Mouse (Mus musculus): ENCODE results near the gene Hebp2. TPM values are rescaled to one million over a fixed set of nuclear protein-coding genes. Genes with fewer than 3 reads are reported as not detected.

Hebp2 gene
- polyA plus RNA-seq (2012; rRNA removed), result 0.38 and 0.68 TPM in 2 replicates
- 2.0 and 2.5 TPM in 2 replicates for polyA plus RNA-seq (2014; fragmentation: Nextera tagmentation; extraction: Ambion mirVana)

DNA sequence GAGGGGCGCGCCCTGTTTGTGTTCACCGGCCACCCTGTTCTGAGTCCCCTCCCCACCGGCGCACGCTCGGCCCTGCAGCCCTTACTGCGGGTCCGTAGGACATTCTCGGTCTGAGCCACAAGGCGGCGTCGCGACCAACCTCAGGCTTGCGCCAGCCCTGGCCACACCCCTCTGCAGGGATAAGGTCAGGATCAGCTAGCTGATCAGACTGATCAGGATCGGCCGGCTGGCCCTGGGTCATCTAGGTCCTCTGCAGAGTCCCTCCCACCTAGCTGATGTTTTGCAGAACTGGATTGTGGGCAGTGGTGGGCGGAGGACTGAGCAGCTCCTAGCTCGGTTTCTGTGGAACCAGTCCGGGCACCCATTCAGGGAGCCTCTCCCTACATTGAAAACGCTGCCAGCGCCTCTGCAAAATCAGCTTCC, at the start of gene Hebp2:
Hebp2 (minus strand) TSS at position 264 of the 423 bp plus-strand sequence.
- ATAC-seq (ENCODE audit: insufficient read depth) (peak; percentile 73), DNase-seq (ENCODE audit: low read depth in 3 of 3, low spot score in 3 of 3) (peak; percentile 13 to 29 (median 18))
- WGBS (ENCODE audit: insufficient replicate concordance), result under 1% methylated on average over 22 of the region's 22 CpGs
- Histone ChIP-seq H3K9me3 (ENCODE audit: control insufficient read depth, low read length) (no peaks in the 10 kb centered on the region), H3K9ac (replicated peaks) (no peak within 1 kb of the TSS; the same call in 1 of the 2 replicates), H3K4me2 (ENCODE audit: low read depth) (peak within 1 kb of the TSS; percentile 55), H3K36me3 (replicated peaks; ENCODE audit: control insufficient read depth, insufficient read depth, low read depth) (no peaks in the 10 kb centered on the region), H3K4me3 (ENCODE audit: insufficient read depth in 1 of 2, low read depth in 2 of 2, low read length in 2 of 2) (peak within 1 kb of the TSS; percentile 36 to 39), H3K4me1 (replicated peaks; ENCODE audit: control insufficient read depth in 2 of 2, insufficient read depth in 2 of 2, low read length in 1 of 2) (no peaks in the 10 kb centered on the region), H3K27me3 (ENCODE audit: control insufficient read depth, insufficient read depth, low read length) (no peaks in the 10 kb centered on the region), H3K27ac (no peak within 1 kb of the TSS)
- no peak for TF ChIP-seq EP300 (IDR thresholded peaks at IDR 0.05; ENCODE audit: low read depth)
- peak; percentile 74 for TF ChIP-seq CTCF (IDR thresholded peaks at IDR 0.05; ENCODE audit: low read depth)

GRCm38 (mm10) chr10:18589455-18589854, 43.6 kb upstream of the Hebp2 start:
- WGBS (ENCODE audit: insufficient replicate concordance), result 72% methylated on average over 5 of the region's 5 CpGs
- no peaks in the 10 kb centered on the region for H3K36me3 ChIP-seq (replicated peaks; ENCODE audit: control insufficient read depth, insufficient read depth, low read depth)
- no peak for ATAC-seq (ENCODE audit: insufficient read depth)

GRCm38 (mm10) chr10:18584188-18584587, 38.3 kb upstream of the Hebp2 start:
- no peak overlapping the region for H3K27ac ChIP-seq
- H3K36me3 ChIP-seq (replicated peaks; ENCODE audit: control insufficient read depth, insufficient read depth, low read depth), result no peaks in the 10 kb centered on the region
- no peak overlapping the region for H3K4me2 ChIP-seq (ENCODE audit: low read depth)
- DNase-seq (ENCODE audit: low read depth in 3 of 3, low spot score in 3 of 3) (no peak), ATAC-seq (ENCODE audit: insufficient read depth) (no peak)
- H3K4me3 ChIP-seq (ENCODE audit: insufficient read depth in 1 of 2, low read depth in 2 of 2, low read length in 2 of 2), result no peak overlapping the region
- 46% methylated on average over 7 of the region's 7 CpGs for WGBS (ENCODE audit: insufficient replicate concordance)
- H3K9ac ChIP-seq (replicated peaks), result no peak overlapping the region
- H3K9me3 ChIP-seq (ENCODE audit: control insufficient read depth, low read length), result no peaks in the 10 kb centered on the region
- H3K27me3 ChIP-seq (ENCODE audit: control insufficient read depth, insufficient read depth, low read length), result no peaks in the 10 kb centered on the region
- TF ChIP-seq EP300 (IDR thresholded peaks at IDR 0.05; ENCODE audit: low read depth), result no peak
- no peak for TF ChIP-seq CTCF (IDR thresholded peaks at IDR 0.05; ENCODE audit: low read depth)
- H3K4me1 ChIP-seq (replicated peaks; ENCODE audit: control insufficient read depth in 2 of 2, insufficient read depth in 2 of 2, low read length in 1 of 2), result no peaks in the 10 kb centered on the region

More at GRCm38 (mm10) chr10:18589455-18589854, 43.6 kb upstream of the Hebp2 start:
- H3K9ac ChIP-seq (replicated peaks), result no peak overlapping the region
- H3K9me3 ChIP-seq (ENCODE audit: control insufficient read depth, low read length), result no peaks in the 10 kb centered on the region
- H3K27me3 ChIP-seq (ENCODE audit: control insufficient read depth, insufficient read depth, low read length), result no peaks in the 10 kb centered on the region
- H3K4me1 ChIP-seq (replicated peaks; ENCODE audit: control insufficient read depth in 2 of 2, insufficient read depth in 2 of 2, low read length in 1 of 2), result no peaks in the 10 kb centered on the region
- H3K4me2 ChIP-seq (ENCODE audit: low read depth), result no peak overlapping the region
- H3K4me3 ChIP-seq (ENCODE audit: insufficient read depth in 1 of 2, low read depth in 2 of 2, low read length in 2 of 2), result no peak overlapping the region
- no peak for TF ChIP-seq CTCF (IDR thresholded peaks at IDR 0.05; ENCODE audit: low read depth)
- no peak for TF ChIP-seq EP300 (IDR thresholded peaks at IDR 0.05; ENCODE audit: low read depth)
- no peak for DNase-seq (ENCODE audit: low read depth in 3 of 3, low spot score in 3 of 3)
- no peak overlapping the region for H3K27ac ChIP-seq

DNA sequence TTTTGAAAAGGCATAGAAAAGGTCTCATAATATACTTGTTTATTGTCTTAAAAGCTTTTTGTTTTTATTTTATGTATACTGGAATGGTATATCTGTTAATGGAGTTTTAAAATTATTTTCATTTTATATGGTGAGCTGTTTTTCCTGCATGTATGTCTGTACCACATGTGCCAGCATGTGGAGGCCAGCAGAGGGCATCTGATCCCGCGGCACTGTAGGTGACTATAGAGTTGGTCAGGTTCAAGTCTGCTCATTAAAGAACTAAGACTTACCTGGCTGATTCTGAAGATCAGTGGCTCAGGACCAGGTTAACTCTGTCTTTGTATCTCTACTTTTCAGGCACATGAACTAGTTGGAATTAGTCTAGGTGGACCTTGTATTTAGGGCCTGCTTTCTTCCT, 26.7 kb upstream of the Hebp2 start:
- Histone ChIP-seq H3K4me2 (ENCODE audit: low read depth) (no peak overlapping the region), H3K4me1 (replicated peaks; ENCODE audit: control insufficient read depth in 2 of 2, insufficient read depth in 2 of 2, low read length in 1 of 2) (no peaks in the 10 kb centered on the region), H3K27ac (no peak overlapping the region), H3K9me3 (ENCODE audit: control insufficient read depth, low read length) (no peaks in the 10 kb centered on the region), H3K4me3 (ENCODE audit: insufficient read depth in 1 of 2, low read depth in 2 of 2, low read length in 2 of 2) (no peak overlapping the region), H3K9ac (replicated peaks) (no peak overlapping the region), H3K27me3 (ENCODE audit: control insufficient read depth, insufficient read depth, low read length) (no peaks in the 10 kb centered on the region), H3K36me3 (replicated peaks; ENCODE audit: control insufficient read depth, insufficient read depth, low read depth) (no peaks in the 10 kb centered on the region)
- DNase-seq (ENCODE audit: low read depth in 3 of 3, low spot score in 3 of 3), result no peak
- peak; percentile 40 for TF ChIP-seq CTCF (IDR thresholded peaks at IDR 0.05; ENCODE audit: low read depth)
- no peak for TF ChIP-seq EP300 (IDR thresholded peaks at IDR 0.05; ENCODE audit: low read depth)
- no peak for ATAC-seq (ENCODE audit: insufficient read depth)
- WGBS (ENCODE audit: insufficient replicate concordance), result 45% methylated on average over 2 of the region's 2 CpGs

GRCm38 (mm10) chr10:18562940-18563339, 17.1 kb upstream of the Hebp2 start:
- Histone ChIP-seq H3K36me3 (replicated peaks; ENCODE audit: control insufficient read depth, insufficient read depth, low read depth) (no peaks in the 10 kb centered on the region), H3K4me3 (ENCODE audit: insufficient read depth in 1 of 2, low read depth in 2 of 2, low read length in 2 of 2) (no peak overlapping the region), H3K4me1 (replicated peaks; ENCODE audit: control insufficient read depth in 2 of 2, insufficient read depth in 2 of 2, low read length in 1 of 2) (no peaks in the 10 kb centered on the region), H3K4me2 (ENCODE audit: low read depth) (no peak overlapping the region), H3K9me3 (ENCODE audit: control insufficient read depth, low read length) (no peaks in the 10 kb centered on the region), H3K27ac (no peak overlapping the region), H3K9ac (replicated peaks) (no peak overlapping the region), H3K27me3 (ENCODE audit: control insufficient read depth, insufficient read depth, low read length) (no peaks in the 10 kb centered on the region)
- ATAC-seq (ENCODE audit: insufficient read depth), result no peak
- 5% methylated on average over 4 of the region's 4 CpGs for WGBS (ENCODE audit: insufficient replicate concordance)
- DNase-seq (ENCODE audit: low read depth in 3 of 3, low spot score in 3 of 3), result no peak
- peak; percentile 55 for TF ChIP-seq CTCF (IDR thresholded peaks at IDR 0.05; ENCODE audit: low read depth)
- no peak for TF ChIP-seq EP300 (IDR thresholded peaks at IDR 0.05; ENCODE audit: low read depth)
